Mouse (Mus musculus): ENCODE results near the gene Isyna1.

GRCm38 (mm10) chr8:70643019-70643418 is 48.8 kb downstream of the Isyna1 start:
- no peak for TF ChIP-seq CTCF (IDR thresholded peaks at IDR 0.05; ENCODE audit: low read depth)
- TF ChIP-seq EP300 (optimal IDR thresholded peaks at IDR 0.05) = no peak
